Mouse (Mus musculus): Measurements from ENCODE around the gene Plau.

Gene Plau

DNA sequence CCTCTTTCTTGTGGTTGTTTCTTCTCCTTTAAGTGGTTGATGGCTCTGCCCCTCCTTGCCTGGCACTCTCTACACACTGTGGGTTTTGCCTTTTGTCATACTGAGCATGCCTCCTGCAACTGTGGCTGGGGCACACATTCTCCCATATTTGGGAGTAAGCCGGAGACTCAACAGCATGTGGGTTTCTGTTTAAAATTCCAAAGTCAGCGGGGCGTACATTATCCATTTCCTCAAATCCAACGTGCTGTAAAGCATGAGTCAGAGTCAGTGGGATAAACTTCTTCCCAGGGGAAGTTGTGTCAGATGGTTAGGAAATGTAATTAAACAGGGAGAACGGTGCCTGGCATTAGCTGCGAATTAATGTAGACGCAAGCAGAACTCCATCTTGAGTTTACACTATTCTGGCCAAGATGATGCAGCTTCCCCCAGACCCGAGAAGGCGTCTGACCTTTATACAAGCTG lies 55.5 kb downstream of the Plau start:
- DNase-seq (ENCODE audit: low read depth, low spot score): peak; percentile 59
